Mouse (Mus musculus) G1E (cell line): ENCODE results near the gene Cdrt4.

Experiments
- CTCF ChIP-seq: IDR thresholded peaks from 2 replicates; pipeline ENCODE4 v1.5.1; 2012; ENCODE audit warnings: low read depth, low read length, inconsistent platforms, mixed read lengths
- GATA1 ChIP-seq: IDR thresholded peaks from 2 replicates; pipeline ENCODE4 v1.6.1; 2012; ENCODE audit warnings: borderline replicate concordance, low read length, inconsistent platforms, mixed read lengths
- POLR2AphosphoS5 ChIP-seq: IDR thresholded peaks from 2 replicates; pipeline ENCODE4 v1.6.1; 2012; ENCODE audit warnings: low read depth, low read length, inconsistent platforms; ENCODE audit not compliant: insufficient replicate concordance

DNA sequence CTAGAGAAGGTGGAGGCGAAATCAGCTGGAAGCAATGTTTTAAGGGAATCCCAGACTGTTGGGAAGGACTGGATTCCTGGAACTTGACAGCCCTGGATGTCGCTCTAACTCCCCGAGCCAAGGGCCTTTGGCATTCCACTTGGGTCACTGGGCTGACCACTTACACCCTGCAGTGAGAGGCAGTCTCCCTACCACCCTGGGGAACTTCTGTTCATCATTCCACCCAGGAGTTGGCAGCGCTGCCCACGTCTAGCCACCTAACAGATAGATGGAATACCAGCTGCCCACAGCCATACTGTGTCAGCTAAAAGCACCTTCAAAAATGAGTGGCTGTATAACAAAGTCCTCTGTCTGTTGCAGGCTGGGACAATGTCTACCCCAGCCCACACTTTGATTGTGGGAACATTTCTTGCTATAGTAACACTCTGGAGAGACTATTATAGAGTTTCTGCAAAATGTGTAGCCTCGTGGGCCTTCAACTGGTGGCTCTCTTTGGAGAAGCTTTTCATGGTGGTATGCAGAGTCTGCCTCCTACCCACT, 67.2 kb downstream of the Cdrt4 start:
- TF ChIP-seq CTCF (no peak), POLR2AphosphoS5 (no peak), GATA1 (no peak)
